Mouse (Mus musculus) embryonic facial prominence, embryonic 13.5 days (tissue): ENCODE results near the gene Hoxa1. TPM values are rescaled to one million over a fixed set of nuclear protein-coding genes. Genes with fewer than 3 reads are reported as not detected.

Source experiments
- ATAC-seq: fragments of 200-750 bp; cut with Nextera tagmentation; 2 replicates; pipeline ENCODE4 v1.8.0; 2017; ENCODE audit warnings: low read depth; ENCODE audit not compliant: insufficient number of reproducible peaks, insufficient read depth, low FRiP score, low TSS enrichment
- H3K27ac ChIP-seq: fragments of 300-500 bp; sonication (generic); 2 replicates; pipeline ENCODE4 v1.5.1; 2015; ENCODE audit warnings: moderate library complexity, mild to moderate bottlenecking, inconsistent platforms
- H3K27me3 ChIP-seq: fragments of 300-500 bp; sonication (generic); 2 replicates; pipeline ENCODE4 v1.6.1; 2015; ENCODE audit warnings: mild to moderate bottlenecking, inconsistent platforms
- H3K36me3 ChIP-seq: fragments of 300-500 bp; sonication (generic); 2 replicates; pipeline ENCODE4 v1.6.1; 2015; ENCODE audit warnings: mild to moderate bottlenecking, inconsistent platforms
- H3K4me1 ChIP-seq: fragments of 300-500 bp; sonication (generic); 2 replicates; pipeline ENCODE4 v1.6.1; 2015; ENCODE audit warnings: inconsistent platforms
- H3K4me2 ChIP-seq: fragments of 300-500 bp; sonication (generic); 2 replicates; pipeline ENCODE4 v1.6.1; 2015; ENCODE audit warnings: moderate library complexity, mild to moderate bottlenecking, inconsistent platforms
- H3K4me3 ChIP-seq: fragments of 300-500 bp; sonication (generic); 2 replicates; pipeline ENCODE4 v1.5.1; 2015; ENCODE audit warnings: mild to moderate bottlenecking, inconsistent platforms
- H3K9ac ChIP-seq: fragments of 300-500 bp; sonication (generic); 2 replicates; pipeline ENCODE4 v1.6.1; 2015; ENCODE audit warnings: mild to moderate bottlenecking, inconsistent platforms
- H3K9me3 ChIP-seq: fragments of 300-500 bp; sonication (generic); 2 replicates; pipeline ENCODE4 v1.6.1; 2016; ENCODE audit warnings: inconsistent platforms
- WGBS: fragments of 180-500 bp; shearing (Covaris S2); methylation state at CpG from one replicate; pipeline ENCODE4 v1.1.7; 2015; ENCODE audit warnings: mixed read lengths; 5-methylcytosine and 5-hydroxymethylcytosine counted together
- polyA plus RNA-seq: library from polyadenylated mRNA; unstranded; fragments of >200 nt; fragmentation: Nextera tagmentation; extraction: Ambion mirVana; gene quantifications from 2 replicates; pipeline ENCODE4 v1.2.1, GENCODE M21; 2015

Hoxa1 gene
- polyA plus RNA-seq, 1 experiment from 2014 or later: 0.21 TPM

DNA sequence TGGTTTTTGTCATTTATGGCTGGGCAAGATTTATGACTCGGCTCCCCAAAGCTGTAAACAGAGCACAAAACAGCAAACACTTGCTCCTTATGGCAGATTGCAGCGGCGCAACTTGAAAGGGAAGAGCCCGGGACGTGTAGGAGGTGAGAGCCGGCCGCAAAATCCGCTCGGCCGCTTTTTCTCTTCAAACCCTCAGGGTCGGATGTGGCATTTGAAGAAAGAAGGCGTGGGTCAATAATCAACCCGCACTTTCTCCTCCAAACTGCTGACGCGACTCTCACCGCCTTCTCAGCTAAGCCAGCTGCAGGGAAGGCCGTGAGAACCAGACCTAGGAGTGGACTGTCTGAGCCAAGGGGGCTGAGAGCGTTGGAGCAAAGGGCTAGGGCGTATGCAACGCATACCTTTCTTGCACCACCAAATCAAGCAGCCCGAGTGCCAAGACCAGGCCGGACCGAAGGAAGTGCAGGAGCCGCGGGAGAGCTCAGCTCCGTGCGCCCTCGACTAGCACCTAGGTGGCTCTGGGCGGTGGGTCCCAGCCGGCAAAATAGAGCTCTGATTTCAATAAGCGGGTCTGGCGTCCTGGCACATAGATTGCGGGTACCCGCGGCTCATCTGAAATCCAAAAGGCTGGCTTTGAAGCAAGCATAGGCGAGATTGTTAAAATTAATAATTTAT is 19.1 kb upstream of the Hoxa1 start, which contains the start of gene 5730596B20Rik:
Gene 5730596B20Rik (plus strand): TSS at position 438 of the 675 bp plus-strand sequence.
- Histone ChIP-seq H3K4me3 (no peak within 1 kb of the TSS), H3K27me3 (peaks cover 99% of the 10 kb centered on the region), H3K4me1 (peaks cover 7% of the 10 kb centered on the region), H3K9me3 (no peaks in the 10 kb centered on the region), H3K36me3 (no peaks in the 10 kb centered on the region), H3K4me2 (no peak within 1 kb of the TSS), H3K27ac (no peak within 1 kb of the TSS), H3K9ac (no peak within 1 kb of the TSS)
- WGBS: under 1% methylated on average over 36 of the region's 36 CpGs
- ATAC-seq: no peak

DNA sequence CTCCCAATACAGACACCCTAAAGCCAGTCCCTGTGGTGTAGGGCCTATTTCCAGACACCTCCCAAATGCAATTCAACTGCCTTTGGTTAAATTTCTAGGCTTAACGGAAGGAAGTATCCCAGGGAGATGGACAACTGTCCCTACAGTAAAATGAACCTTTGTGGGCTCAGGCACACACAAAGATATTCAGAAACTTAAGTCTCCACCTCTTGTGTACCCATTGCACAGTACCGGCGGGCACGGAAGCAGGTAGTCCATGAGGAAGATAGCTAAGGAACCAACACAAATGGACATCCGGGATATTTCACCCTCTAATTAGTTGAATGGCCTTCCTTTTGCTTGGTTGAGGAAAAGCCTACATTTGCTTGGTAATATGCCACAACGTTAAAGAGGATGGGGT is 18.3 kb upstream of the Hoxa1 start:
- no peaks in the 10 kb centered on the region for H3K9me3 ChIP-seq
- WGBS: 0% methylated on average over 6 of the region's 6 CpGs
- peaks cover 7% of the 10 kb centered on the region for H3K4me1 ChIP-seq
- H3K9ac ChIP-seq: no peak overlapping the region
- H3K36me3 ChIP-seq: no peaks in the 10 kb centered on the region
- peaks cover 99% of the 10 kb centered on the region for H3K27me3 ChIP-seq
- H3K4me3 ChIP-seq: no peak overlapping the region
- ATAC-seq: no peak
- H3K4me2 ChIP-seq: no peak overlapping the region
- H3K27ac ChIP-seq: no peak overlapping the region

DNA sequence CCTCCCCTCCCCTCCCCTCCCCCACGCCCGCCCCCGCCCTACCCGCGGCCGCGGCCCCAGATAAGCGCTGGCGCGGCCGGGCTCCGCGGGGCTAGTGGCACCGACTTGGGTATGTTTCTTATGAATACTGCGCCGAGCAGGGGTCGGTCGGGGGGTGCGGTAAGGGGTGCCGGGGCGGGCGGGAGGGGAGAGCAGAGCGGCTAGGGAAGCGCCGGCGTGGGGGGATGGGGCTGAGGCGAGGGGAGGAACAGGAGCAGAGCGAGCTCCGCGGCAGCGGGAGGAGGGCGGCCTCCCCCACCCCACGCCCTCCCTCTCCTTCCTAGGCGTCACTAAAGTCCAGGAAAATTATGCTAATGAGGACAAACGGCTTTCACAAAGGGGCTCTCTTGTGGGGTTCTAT is 17.7 kb upstream of the Hoxa1 start:
- H3K27me3 ChIP-seq: peaks cover 99% of the 10 kb centered on the region
- peak overlapping the region; percentile 11; the same call in 1 of the 2 replicates for H3K4me3 ChIP-seq
- no peak overlapping the region for H3K4me2 ChIP-seq
- 0% methylated on average over 24 of the region's 35 CpGs for WGBS
- H3K9ac ChIP-seq: no peak overlapping the region
- no peaks in the 10 kb centered on the region for H3K9me3 ChIP-seq
- H3K36me3 ChIP-seq: no peaks in the 10 kb centered on the region
- ATAC-seq: no peak
- H3K27ac ChIP-seq: no peak overlapping the region
- H3K4me1 ChIP-seq: peaks cover 7% of the 10 kb centered on the region

DNA sequence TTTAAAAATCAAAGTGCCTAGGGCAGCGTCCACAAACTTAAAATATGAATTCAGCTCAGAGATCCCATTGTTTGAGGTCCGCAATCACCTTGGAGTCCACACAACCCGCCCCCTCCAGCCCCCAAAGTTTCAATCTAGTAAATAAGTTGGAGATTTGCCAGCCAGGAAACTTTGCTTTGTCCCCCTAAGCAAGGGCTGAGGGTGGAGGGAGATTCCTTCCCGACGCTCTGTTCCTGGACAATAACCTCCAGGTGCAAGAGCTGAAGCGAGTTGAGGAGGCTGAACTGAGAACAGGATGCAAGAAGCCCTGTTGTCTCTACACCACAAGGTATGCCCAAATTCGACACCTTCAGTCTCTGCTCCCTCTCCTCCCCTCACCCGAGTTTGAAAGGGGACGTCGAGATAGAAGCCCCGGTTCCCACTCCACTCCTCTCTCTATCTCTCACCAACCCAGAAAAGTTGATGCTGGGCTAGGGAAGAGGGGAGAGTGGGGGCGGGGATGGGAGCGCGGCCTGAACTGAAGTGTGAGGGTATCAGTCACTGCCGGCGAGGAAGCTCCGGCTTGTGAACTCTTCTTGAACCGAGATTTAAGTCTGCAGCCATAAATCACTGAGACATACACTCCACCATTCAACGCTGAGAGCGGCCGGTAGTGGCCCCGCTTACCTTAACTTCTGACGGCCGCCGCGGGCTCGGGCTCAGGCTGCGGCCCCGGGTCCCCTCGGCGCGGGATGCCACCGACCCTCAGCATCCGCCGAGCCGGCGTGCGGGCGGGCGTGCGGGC is 17.0 kb upstream of the Hoxa1 start:
- Histone ChIP-seq H3K9ac (no peak overlapping the region), H3K9me3 (no peaks in the 10 kb centered on the region), H3K27me3 (peaks cover 99% of the 10 kb centered on the region), H3K4me3 (peak overlapping the region; percentile 11; the same call in 1 of the 2 replicates), H3K4me2 (no peak overlapping the region), H3K36me3 (no peaks in the 10 kb centered on the region), H3K27ac (no peak overlapping the region), H3K4me1 (peaks cover 10% of the 10 kb centered on the region)
- under 1% methylated on average over 40 of the region's 41 CpGs for WGBS
- ATAC-seq: no peak

DNA sequence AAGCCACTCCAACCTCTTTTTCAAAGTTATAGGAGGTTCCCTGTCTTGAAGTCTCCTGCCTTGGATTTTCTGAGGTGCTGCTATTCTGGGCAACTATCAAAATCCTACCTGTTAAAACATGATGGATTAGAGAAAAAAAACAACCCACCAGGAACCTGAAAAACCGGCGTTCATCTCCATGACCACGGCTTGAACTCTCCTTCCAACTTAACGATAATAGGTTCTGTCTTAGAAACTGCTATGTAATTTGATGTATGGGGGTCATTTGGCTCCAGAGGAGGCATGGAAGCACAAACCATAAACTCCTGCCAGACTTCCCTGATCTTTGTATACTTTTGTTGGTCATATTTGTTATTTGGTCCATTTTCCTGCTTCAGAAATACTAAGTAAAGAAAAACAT is 15.5 kb upstream of the Hoxa1 start:
- H3K27me3 ChIP-seq: peaks cover 99% of the 10 kb centered on the region
- 2% methylated on average over 4 of the region's 4 CpGs for WGBS
- no peak for ATAC-seq
- H3K4me3 ChIP-seq: no peak overlapping the region
- no peaks in the 10 kb centered on the region for H3K36me3 ChIP-seq
- H3K9ac ChIP-seq: no peak overlapping the region
- H3K27ac ChIP-seq: no peak overlapping the region
- H3K4me2 ChIP-seq: no peak overlapping the region
- H3K4me1 ChIP-seq: peaks cover 12% of the 10 kb centered on the region
- no peaks in the 10 kb centered on the region for H3K9me3 ChIP-seq

DNA sequence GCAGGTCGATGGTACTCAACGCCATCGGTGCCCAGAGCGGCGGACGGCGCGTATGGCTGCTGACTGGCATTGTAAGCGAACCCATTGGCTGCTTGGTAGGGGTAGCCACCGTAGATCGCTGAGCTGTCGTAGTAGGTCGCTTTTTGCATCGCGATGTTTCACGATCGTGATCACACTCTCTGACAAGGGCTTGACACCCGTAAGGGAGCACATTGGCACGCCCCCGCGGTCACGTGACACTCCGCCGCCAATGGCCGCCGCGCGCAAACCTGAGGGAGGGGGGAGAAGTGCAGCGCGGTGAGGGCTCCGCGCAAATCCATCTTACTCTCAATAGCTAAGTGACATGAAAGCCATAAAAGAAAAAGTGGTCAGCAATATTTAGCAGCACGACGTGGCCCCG is 14.4 kb upstream of the Hoxa1 start:
- ATAC-seq: no peak
- Histone ChIP-seq H3K27ac (no peak overlapping the region), H3K36me3 (no peaks in the 10 kb centered on the region)

DNA sequence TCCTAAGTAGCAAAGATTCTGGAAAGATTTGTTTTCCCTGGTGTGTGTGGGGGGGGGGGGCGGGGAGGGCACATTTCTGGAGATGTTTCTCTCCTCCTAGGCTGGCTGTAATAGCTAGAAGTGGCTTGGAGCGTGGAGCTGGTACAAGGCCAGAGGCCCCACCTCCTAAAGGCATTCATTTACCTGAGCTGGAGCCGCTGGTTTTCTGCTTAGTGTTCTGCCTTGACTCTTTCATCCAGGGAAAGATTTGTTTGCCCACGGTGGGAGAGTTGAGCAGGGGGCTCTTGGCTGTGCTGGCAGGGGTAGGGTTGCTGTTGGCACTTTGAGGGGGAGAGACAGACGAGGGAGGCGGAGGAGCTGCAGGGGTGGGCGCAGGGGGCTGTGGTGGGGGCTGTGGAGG is 13.8 kb upstream of the Hoxa1 start:
- 4% methylated on average over 7 of the region's 7 CpGs for WGBS
- H3K4me3 ChIP-seq: no peak overlapping the region
- H3K9ac ChIP-seq: no peak overlapping the region
- no peaks in the 10 kb centered on the region for H3K9me3 ChIP-seq
- peaks cover 13% of the 10 kb centered on the region for H3K4me1 ChIP-seq
- no peaks in the 10 kb centered on the region for H3K36me3 ChIP-seq
- peaks cover 99% of the 10 kb centered on the region for H3K27me3 ChIP-seq
- no peak for ATAC-seq
- H3K27ac ChIP-seq: no peak overlapping the region
- peak overlapping the region; percentile 48 for H3K4me2 ChIP-seq

More for the DNA sequence above, 14.4 kb upstream of the Hoxa1 start:
- WGBS: under 1% methylated on average over 35 of the region's 35 CpGs
- H3K4me2 ChIP-seq: peak overlapping the region; percentile 48
- no peaks in the 10 kb centered on the region for H3K9me3 ChIP-seq
- no peak overlapping the region for H3K9ac ChIP-seq
- H3K4me3 ChIP-seq: peak overlapping the region; percentile 23
- peaks cover 99% of the 10 kb centered on the region for H3K27me3 ChIP-seq
- peaks cover 13% of the 10 kb centered on the region for H3K4me1 ChIP-seq

DNA sequence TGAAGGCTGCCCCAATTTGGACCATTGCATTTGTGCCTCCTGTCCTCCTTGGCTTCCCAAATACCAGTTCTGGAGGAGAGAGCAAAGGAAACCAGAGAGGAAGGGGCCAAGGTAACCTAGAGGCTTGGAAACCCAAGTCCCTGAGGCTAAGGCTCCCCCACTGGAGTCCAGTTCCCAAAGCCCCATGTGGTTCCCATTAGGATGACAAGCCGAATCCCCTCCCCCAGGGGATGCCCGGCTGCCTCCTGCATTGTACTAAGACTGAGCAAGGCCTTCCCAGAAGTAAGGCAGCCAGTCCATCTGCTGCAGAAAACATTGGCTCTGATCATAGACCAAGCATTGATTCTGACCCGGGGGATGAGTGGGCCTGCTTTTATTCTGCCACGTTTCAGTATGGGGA is 13.2 kb upstream of the Hoxa1 start:
- Histone ChIP-seq H3K9me3 (no peaks in the 10 kb centered on the region), H3K4me2 (no peak overlapping the region), H3K27ac (no peak overlapping the region), H3K4me1 (peaks cover 13% of the 10 kb centered on the region), H3K36me3 (no peaks in the 10 kb centered on the region), H3K4me3 (no peak overlapping the region), H3K27me3 (peaks cover 99% of the 10 kb centered on the region), H3K9ac (no peak overlapping the region)
- no peak for ATAC-seq
- whole genome bisulfite sequencing: 9% methylated on average over 4 of the region's 4 CpGs

DNA sequence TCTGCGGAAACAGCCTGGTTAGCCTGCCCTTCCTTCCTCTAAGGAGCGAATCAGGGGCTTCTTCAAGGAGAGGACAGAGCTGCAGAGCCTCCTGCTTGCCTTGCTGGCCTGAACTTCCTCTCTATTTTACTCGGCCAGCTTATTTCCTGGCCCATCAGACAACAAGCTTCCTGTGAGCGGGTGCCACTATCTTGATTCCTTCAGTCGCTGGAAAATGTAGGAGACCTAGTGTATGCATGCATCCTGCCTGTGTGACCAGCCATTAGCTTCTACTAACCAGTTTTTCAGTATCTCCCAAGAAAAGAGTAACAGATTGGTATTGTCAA is 12.7 kb upstream of the Hoxa1 start:
- 9% methylated on average over 5 of the region's 5 CpGs for WGBS
- Histone ChIP-seq H3K27ac (no peak overlapping the region), H3K4me3 (no peak overlapping the region), H3K4me1 (peaks cover 13% of the 10 kb centered on the region), H3K4me2 (no peak overlapping the region), H3K9me3 (no peaks in the 10 kb centered on the region), H3K27me3 (peaks cover 99% of the 10 kb centered on the region), H3K9ac (no peak overlapping the region), H3K36me3 (no peaks in the 10 kb centered on the region)
- ATAC-seq: no peak

DNA sequence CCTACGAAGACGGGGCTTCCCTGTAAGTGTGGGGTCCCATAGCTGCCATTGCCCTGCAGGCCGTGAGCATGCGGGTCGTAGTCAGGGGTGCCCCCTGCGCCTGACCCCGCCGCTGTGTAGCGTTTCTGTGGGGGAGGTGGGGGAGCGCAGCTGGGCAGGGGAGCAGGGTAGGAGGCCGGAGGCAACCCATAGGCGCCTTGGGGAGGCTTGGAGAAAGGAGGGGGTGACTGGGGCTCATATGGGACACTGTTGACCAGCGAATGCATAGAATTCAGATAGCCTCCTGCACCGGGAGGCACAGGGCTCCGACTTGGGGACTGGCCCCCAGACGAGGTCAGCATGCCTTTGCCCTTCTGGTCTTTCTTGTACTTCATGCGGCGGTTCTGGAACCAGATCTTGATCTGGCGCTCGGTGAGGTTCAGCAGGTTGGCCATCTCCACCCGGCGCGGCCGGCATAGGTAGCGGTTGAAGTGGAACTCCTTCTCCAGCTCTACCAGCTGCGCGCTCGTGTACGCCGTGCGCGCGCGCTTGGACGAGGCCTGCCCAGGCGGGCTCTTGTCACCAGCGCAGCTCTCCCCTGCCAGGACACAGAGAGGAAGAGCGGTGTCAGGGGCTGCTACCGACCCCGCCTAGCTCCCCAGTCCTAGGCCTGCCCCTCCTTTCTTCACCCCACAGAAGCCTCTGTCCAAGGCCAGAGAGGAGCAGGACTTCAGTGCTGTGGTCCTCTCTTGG is 12.2 kb upstream of the Hoxa1 start:
- H3K27ac ChIP-seq: no peak overlapping the region

DNA sequence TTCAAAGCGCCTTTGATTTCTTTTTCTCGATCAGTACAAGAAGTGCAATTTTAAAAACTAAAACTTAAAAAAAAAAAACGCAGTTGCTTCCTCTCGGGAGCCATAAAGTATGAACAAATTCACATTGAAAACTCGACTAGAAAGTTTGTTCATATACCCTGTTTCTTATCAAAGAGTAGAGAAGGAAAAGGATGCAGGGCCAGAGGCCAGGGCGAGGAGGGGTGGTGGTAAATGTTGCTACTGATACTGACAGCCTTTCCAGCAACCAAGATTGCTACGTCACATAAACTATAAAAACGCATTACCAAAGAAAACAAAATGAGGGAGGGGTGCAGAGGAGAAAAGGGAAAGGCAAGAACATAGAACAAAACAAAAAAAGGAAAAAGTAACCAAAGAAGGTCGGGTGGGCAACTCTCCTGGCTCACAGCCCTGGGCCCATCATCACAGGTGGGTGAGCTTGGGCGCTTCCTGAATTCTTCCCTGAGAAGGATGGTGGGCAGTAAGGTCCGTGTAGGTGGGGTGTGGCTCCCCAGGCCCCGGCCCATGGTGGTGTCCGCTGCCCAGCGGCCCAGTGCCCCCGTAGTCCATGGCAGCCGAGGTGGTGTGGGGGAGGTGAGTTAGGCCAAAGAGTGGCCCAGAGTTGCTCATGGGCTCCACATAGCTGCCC is 11.5 kb upstream of the Hoxa1 start:
- Histone ChIP-seq H3K9ac (no peak overlapping the region), H3K27ac (no peak overlapping the region), H3K4me3 (no peak overlapping the region), H3K27me3 (peaks cover 99% of the 10 kb centered on the region), H3K36me3 (no peaks in the 10 kb centered on the region), H3K9me3 (no peaks in the 10 kb centered on the region), H3K4me1 (peaks cover 13% of the 10 kb centered on the region), H3K4me2 (no peak overlapping the region)
- no peak for ATAC-seq
- 5% methylated on average over 16 of the region's 16 CpGs for WGBS

More for the DNA sequence above, 12.2 kb upstream of the Hoxa1 start:
- peaks cover 99% of the 10 kb centered on the region for H3K27me3 ChIP-seq
- no peaks in the 10 kb centered on the region for H3K36me3 ChIP-seq
- ATAC-seq: no peak
- H3K4me3 ChIP-seq: no peak overlapping the region
- H3K4me2 ChIP-seq: no peak overlapping the region
- H3K4me1 ChIP-seq: peaks cover 13% of the 10 kb centered on the region
- 2% methylated on average over 40 of the region's 40 CpGs for WGBS
- H3K9ac ChIP-seq: no peak overlapping the region
- H3K9me3 ChIP-seq: no peaks in the 10 kb centered on the region
